Mouse (Mus musculus): ENCODE measurements around the gene Cyp4f37. TPM values are rescaled to one million over a fixed set of nuclear protein-coding genes. Genes with fewer than 3 reads are reported as not detected.

Cyp4f37 gene
- polyA plus RNA-seq, 1 experiment from 2014 or later: not detected

Other genes starting within 250 kb of the Cyp4f37 start
- 35.1 and 35.2 TPM in 2 replicates for gene Wiz, start 231.9 kb upstream of the Cyp4f37 start, polyA plus RNA-seq (2016; fragmentation: Nextera tagmentation; extraction: Ambion mirVana)
- 0.64 and 0.85 TPM in 2 replicates for gene Rasal3, start 217.7 kb upstream of the Cyp4f37 start, polyA plus RNA-seq (2016; fragmentation: Nextera tagmentation; extraction: Ambion mirVana)
- not detected in 2 replicates for gene Pglyrp2, start 197.1 kb upstream of the Cyp4f37 start, polyA plus RNA-seq (2016; fragmentation: Nextera tagmentation; extraction: Ambion mirVana)
- gene Cyp4f39, start 168.6 kb upstream of the Cyp4f37 start, polyA plus RNA-seq (2016; fragmentation: Nextera tagmentation; extraction: Ambion mirVana): 0.44 and 0.63 TPM in 2 replicates
- 7.6 and 8.9 TPM in 2 replicates for gene Cyp4f17, start 115.3 kb upstream of the Cyp4f37 start, polyA plus RNA-seq (2016; fragmentation: Nextera tagmentation; extraction: Ambion mirVana)
- gene Cyp4f16, start 84.8 kb upstream of the Cyp4f37 start, polyA plus RNA-seq (2016; fragmentation: Nextera tagmentation; extraction: Ambion mirVana): 14.0 and 17.0 TPM in 2 replicates
- gene Cyp4f40, start 37.6 kb downstream of the Cyp4f37 start, polyA plus RNA-seq (2016; fragmentation: Nextera tagmentation; extraction: Ambion mirVana): not detected in 2 replicates
- gene Cyp4f15, start 64.3 kb downstream of the Cyp4f37 start, polyA plus RNA-seq (2016; fragmentation: Nextera tagmentation; extraction: Ambion mirVana): 0.49 and 1.4 TPM in 2 replicates
- gene Zfp871, start 167.0 kb downstream of the Cyp4f37 start, polyA plus RNA-seq (2016; fragmentation: Nextera tagmentation; extraction: Ambion mirVana): 49.7 and 51.9 TPM in 2 replicates
- gene Zfp811, start 188.6 kb downstream of the Cyp4f37 start, polyA plus RNA-seq (2016; fragmentation: Nextera tagmentation; extraction: Ambion mirVana): 12.0 and 13.3 TPM in 2 replicates
- gene Zfp799, start 209.0 kb downstream of the Cyp4f37 start, polyA plus RNA-seq (2016; fragmentation: Nextera tagmentation; extraction: Ambion mirVana): 13.2 and 13.9 TPM in 2 replicates